In the genomic region with DNA sequence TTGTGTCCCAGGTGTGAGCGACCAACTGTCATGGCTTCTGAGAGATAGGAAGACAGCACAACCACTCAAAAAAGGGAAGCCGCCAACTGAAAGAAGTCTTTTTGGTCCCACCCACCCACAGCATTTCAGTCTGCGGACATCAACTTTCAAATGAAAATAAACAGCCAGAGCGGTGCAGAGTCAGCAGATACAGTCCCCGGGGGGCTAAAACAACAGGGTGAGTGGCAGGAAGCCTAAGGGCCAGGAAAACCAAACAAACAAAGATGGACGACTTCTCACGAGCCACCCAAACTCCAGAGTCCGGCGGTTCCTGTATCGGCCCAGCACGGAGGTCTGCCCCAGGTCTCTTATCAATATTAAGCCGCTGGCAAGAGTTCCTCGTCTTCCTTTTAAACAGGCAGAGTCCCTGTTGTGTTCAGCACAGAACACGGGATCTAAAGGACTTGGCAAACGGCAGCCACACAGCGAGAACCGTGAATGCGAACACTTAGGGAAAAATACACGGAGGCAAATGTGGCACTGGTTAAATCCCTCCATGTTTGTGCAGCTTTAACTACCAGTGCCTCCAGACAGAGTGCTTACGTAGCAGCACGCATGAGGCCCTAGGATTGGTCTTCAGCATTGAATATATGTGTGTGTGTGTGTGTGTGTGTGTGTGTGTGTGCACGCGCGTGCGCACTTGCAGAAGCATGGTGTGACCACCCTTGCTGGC, we compare ENCODE assay signal across 8 mouse cellular contexts. TPM values are rescaled to one million over a fixed set of nuclear protein-coding genes. Genes with fewer than 3 reads are reported as not detected.
DNase-seq lines count a peak whose midpoint lies in the region; ATAC-seq and TF ChIP-seq lines count a peak whose summit lies in the region.

No protein-coding gene starts in this region.

- no peak for TF ChIP-seq EP300 in heart, adult 2 months (IDR thresholded peaks at IDR 0.05; ENCODE audit: insufficient read depth, low read depth, low read length)

- TF ChIP-seq CTCF in gastrocnemius, adult 2 months (IDR thresholded peaks at IDR 0.05), result no peak
- TF ChIP-seq CTCF in heart, adult 2 months (IDR thresholded peaks at IDR 0.05), result no peak

- no peaks in the 10 kb centered on the region for H3K79me2 ChIP-seq in heart, adult 2 months (replicated peaks; ENCODE audit: control insufficient read depth, insufficient read depth, low read length)

- ATAC-seq in kidney, embryonic 15.5 days (replicated peaks; ENCODE audit: low FRiP score), result no peak

- no peaks in the 10 kb centered on the region for H3K36me3 ChIP-seq in heart, adult 2 months (ENCODE audit: control insufficient read depth, insufficient read depth, low read length)
- no peaks in the 10 kb centered on the region for H3K36me3 ChIP-seq in kidney, embryonic 15.5 days

- TF ChIP-seq POLR2A in heart, adult 2 months (IDR thresholded peaks at IDR 0.05; ENCODE audit: insufficient read depth, low read depth, low read length), result 0 out of 2 replicates have a peak, but pooled peaks have one; percentile 20

- H3K4me2 ChIP-seq in kidney, embryonic 15.5 days, result peak overlapping the region; percentile 52

- H3K9ac ChIP-seq in heart, adult 2 months (ENCODE audit: low read depth, low read length), result peak overlapping the region; percentile 22; the same call in 1 of the 2 replicates
- H3K9ac ChIP-seq in kidney, embryonic 15.5 days, result no peak overlapping the region

- no peak overlapping the region for H3K27ac ChIP-seq in gastrocnemius, adult 2 months
- peak overlapping the region; percentile 30; the same call in 1 of the 2 replicates for H3K27ac ChIP-seq in heart, adult 2 months
- H3K27ac ChIP-seq in kidney, embryonic 15.5 days, result no peak overlapping the region

- intact Hi-C loops in gastrocnemius, adult 2 months (cut with DNase I), result loop anchor here (2.0 kb wide), 1 partner anchor 40 kb away; no protein-coding TSS in a partner anchor
- intact Hi-C loops in heart, adult 2 months (cut with DNase I), result loop anchor here (5.0 kb wide), 1 partner anchor 238 kb away; no protein-coding TSS in a partner anchor

- DNase-seq in gastrocnemius, adult 2 months, result no peak
- no peak for DNase-seq in gastrocnemius, postnatal 10 days
- peak; percentile 26 to 28 for DNase-seq in heart, adult 2 months
- DNase-seq in lung, postnatal 4 days, result peak; percentile 33 to 40
- no peak for DNase-seq in retina, embryonic 14.5 days (ENCODE audit: low spot score)
- DNase-seq in adrenal gland, adult 8-10 months, result no peak
- no peak for DNase-seq in cerebellum, postnatal 25 days

- H3K9me3 ChIP-seq in kidney, embryonic 15.5 days (replicated peaks), result no peaks in the 10 kb centered on the region; the same call in 1 of the 2 replicates

- H3K4me3 ChIP-seq in gastrocnemius, adult 2 months, result 0 out of 2 replicates have a peak overlapping the region, but pooled peaks have one; percentile 13
- H3K4me3 ChIP-seq in heart, adult 2 months, result peak overlapping the region; percentile 37; the same call in 1 of the 2 replicates
- peak overlapping the region; percentile 15; the same call in 1 of the 2 replicates for H3K4me3 ChIP-seq in kidney, embryonic 15.5 days (replicated peaks)

- H3K4me1 ChIP-seq in heart, adult 2 months (ENCODE audit: control insufficient read depth, insufficient read depth, low read length), result peaks cover 5% of the 10 kb centered on the region
- H3K4me1 ChIP-seq in kidney, embryonic 15.5 days, result peaks cover 36% of the 10 kb centered on the region

- no peaks in the 10 kb centered on the region for H3K27me3 ChIP-seq in heart, adult 2 months (ENCODE audit: control insufficient read depth, insufficient read depth, low read length)
- H3K27me3 ChIP-seq in kidney, embryonic 15.5 days, result no peaks in the 10 kb centered on the region

- WGBS in heart, adult 2 months, result 36% methylated on average over 25 of the region's 25 CpGs
- WGBS in kidney, embryonic 15.5 days, result 49% methylated on average over 25 of the region's 25 CpGs

RNA-seq across cellular contexts. Expression of a gene that starts 53.4 kb away (rescaled TPM):
- total RNA-seq in gastrocnemius, adult 2 months (2021), result 1 to 10 TPM; 4.7 to 5.5 TPM
- total RNA-seq in gastrocnemius, postnatal 10 days (2021), result 1 to 10 TPM; 4.7 to 6.8 TPM
- total RNA-seq in heart, adult 2 months (2021), result 1 to 10 TPM; 5.6 to 6.7 TPM
- polyA plus RNA-seq in heart, adult 2 months (2012; rRNA removed), result 12.4 and 12.9 TPM in 2 replicates
- polyA plus RNA-seq in kidney, embryonic 15.5 days (2015; fragmentation: Nextera tagmentation; extraction: Ambion mirVana), result 26.8 and 26.9 TPM in 2 replicates
- 10 to 100 TPM; 11.2 to 16.0 (median 12.6) TPM for total RNA-seq in adrenal gland, adult 8-10 months (2022)

Comparison
In these comparisons a context has a peak if more than half of its experiments do, and no peak if none do; other contexts are left out.
1. DNase-seq: peak in heart, adult 2 months (2 of 2) and lung, postnatal 4 days (2 of 2); none in gastrocnemius, adult 2 months (single experiment), gastrocnemius, postnatal 10 days (single experiment), retina, embryonic 14.5 days (single experiment), adrenal gland, adult 8-10 months (single experiment) and cerebellum, postnatal 25 days (0 of 2).
2. Peak in every context shown above with its lines, with median percentiles within 50 percentile points of each other: H3K4me3 ChIP-seq.